Mouse (Mus musculus) embryonic facial prominence, embryonic 12.5 days (tissue): ENCODE data around the gene Rragd. TPM values are rescaled to one million over a fixed set of nuclear protein-coding genes. Genes with fewer than 3 reads are reported as not detected.

Source experiments
- ATAC-seq: fragments of 200-750 bp; cut with Nextera tagmentation; 2 replicates; pipeline ENCODE4 v1.8.0; 2017; ENCODE audit not compliant: insufficient number of reproducible peaks, insufficient read depth, low FRiP score, low TSS enrichment
- H3K27ac ChIP-seq: fragments of 300-500 bp; sonication (generic); 2 replicates; pipeline ENCODE4 v1.5.1; 2016; ENCODE audit warnings: mild to moderate bottlenecking
- H3K27me3 ChIP-seq: fragments of 300-500 bp; sonication (generic); 2 replicates; pipeline ENCODE4 v1.6.1; 2016; ENCODE audit warnings: mild to moderate bottlenecking, moderate library complexity
- H3K36me3 ChIP-seq: fragments of 300-500 bp; sonication (generic); 2 replicates; pipeline ENCODE4 v1.6.1; 2016; ENCODE audit warnings: mild to moderate bottlenecking
- H3K4me1 ChIP-seq: fragments of 300-500 bp; sonication (generic); 2 replicates; pipeline ENCODE4 v1.6.1; 2016
- H3K4me2 ChIP-seq: fragments of 300-500 bp; sonication (generic); replicated peaks from 2 replicates; pipeline ENCODE4 v1.6.1; 2016; ENCODE audit warnings: mild to moderate bottlenecking, moderate library complexity
- H3K4me3 ChIP-seq: fragments of 300-500 bp; sonication (generic); 2 replicates; pipeline ENCODE4 v1.5.1; 2016; ENCODE audit warnings: mild to moderate bottlenecking
- H3K9ac ChIP-seq: fragments of 300-500 bp; sonication (generic); 2 replicates; pipeline ENCODE4 v1.6.1; 2016; ENCODE audit warnings: mild to moderate bottlenecking, moderate library complexity
- H3K9me3 ChIP-seq: fragments of 300-500 bp; sonication (generic); 2 replicates; pipeline ENCODE4 v1.6.1; 2016; ENCODE audit warnings: mild to moderate bottlenecking, moderate library complexity
- WGBS: fragments of 180-500 bp; shearing (Covaris S2); methylation state at CpG from one replicate; pipeline ENCODE4 v1.1.7; 2016; 5-methylcytosine and 5-hydroxymethylcytosine counted together
- polyA plus RNA-seq: library from polyadenylated mRNA; unstranded; fragments of >200 nt; fragmentation: Nextera tagmentation; extraction: Ambion mirVana; gene quantifications from 2 replicates; pipeline ENCODE4 v1.2.1, GENCODE M21; 2016

The Rragd gene
- polyA plus RNA-seq, 1 experiment from 2014 or later: 19.6 TPM

GRCm38 (mm10) chr4:33018361-33018999 lies 35.6 kb downstream of the Rragd start:
- 55% methylated on average over 9 of the region's 9 CpGs for WGBS
- 0 out of 2 replicates have a peak, but pooled peaks have one; percentile 60 for ATAC-seq
- Histone ChIP-seq H3K9me3 (no peaks in the 10 kb centered on the region), H3K27ac (no peak overlapping the region), H3K36me3 (peaks cover 12% of the 10 kb centered on the region; the same call in 1 of the 2 replicates), H3K4me1 (no peaks in the 10 kb centered on the region), H3K4me2 (no peak overlapping the region), H3K9ac (no peak overlapping the region), H3K27me3 (no peaks in the 10 kb centered on the region), H3K4me3 (no peak overlapping the region)

- no peaks in the 10 kb centered on the region for H3K4me1 ChIP-seq
- no peak for ATAC-seq
- 74% methylated on average over 8 of the region's 8 CpGs for WGBS
- H3K4me3 ChIP-seq: no peak overlapping the region
- no peaks in the 10 kb centered on the region for H3K27me3 ChIP-seq
- H3K4me2 ChIP-seq: no peak overlapping the region
- H3K9ac ChIP-seq: no peak overlapping the region
- 0 out of 2 replicates have a peak, but pooled peaks cover 5% of the 10 kb centered on the region for H3K36me3 ChIP-seq
- H3K27ac ChIP-seq: no peak overlapping the region
- no peaks in the 10 kb centered on the region for H3K9me3 ChIP-seq
These were observed 41.6 kb downstream of the Rragd start for GRCm38 (mm10) chr4:33024420-33024819.

- Histone ChIP-seq H3K9ac (no peak overlapping the region), H3K9me3 (no peaks in the 10 kb centered on the region), H3K27ac (no peak overlapping the region), H3K36me3 (0 out of 2 replicates have a peak, but pooled peaks cover 5% of the 10 kb centered on the region), H3K4me3 (no peak overlapping the region), H3K4me1 (peaks cover 11% of the 10 kb centered on the region), H3K27me3 (no peaks in the 10 kb centered on the region), H3K4me2 (no peak overlapping the region)
- no peak for ATAC-seq
- 84% methylated on average over 7 of the region's 7 CpGs for WGBS
These were observed 46.3 kb downstream of the Rragd start for GRCm38 (mm10) chr4:33029104-33029503.

GRCm38 (mm10) chr4:33030264-33031194 lies 47.7 kb downstream of the Rragd start:
- Histone ChIP-seq H3K27ac (peak overlapping the region; percentile 90), H3K36me3 (0 out of 2 replicates have a peak, but pooled peaks cover 7% of the 10 kb centered on the region), H3K4me2 (peak overlapping the region; percentile 58), H3K9me3 (no peaks in the 10 kb centered on the region), H3K27me3 (no peaks in the 10 kb centered on the region), H3K4me1 (peaks cover 11% of the 10 kb centered on the region), H3K9ac (peak overlapping the region; percentile 78), H3K4me3 (peak overlapping the region; percentile 78)
- ATAC-seq: peak; percentile 83
- WGBS: 2% methylated on average over 55 of the region's 55 CpGs

GRCm38 (mm10) chr4:33031195-33031960 lies 48.5 kb downstream of the Rragd start, which contains the start of gene Ube2j1:
Gene Ube2j1 (plus strand): TSS chr4:33031416.
- peak within 1 kb of the TSS; percentile 78 for H3K4me3 ChIP-seq
- H3K27me3 ChIP-seq: no peaks in the 10 kb centered on the region
- whole genome bisulfite sequencing: under 1% methylated on average over 121 of the region's 123 CpGs
- peak within 1 kb of the TSS; percentile 58 for H3K4me2 ChIP-seq
- peaks cover 11% of the 10 kb centered on the region for H3K4me1 ChIP-seq
- H3K9me3 ChIP-seq: no peaks in the 10 kb centered on the region
- H3K9ac ChIP-seq: peak within 1 kb of the TSS; percentile 78
- H3K36me3 ChIP-seq: peaks cover 11% of the 10 kb centered on the region
- peak within 1 kb of the TSS; percentile 90 for H3K27ac ChIP-seq
- peak; percentile 97 for ATAC-seq

- Histone ChIP-seq H3K4me1 (peaks cover 11% of the 10 kb centered on the region), H3K27me3 (no peaks in the 10 kb centered on the region), H3K9me3 (no peaks in the 10 kb centered on the region), H3K4me3 (peak overlapping the region; percentile 78), H3K9ac (peak overlapping the region; percentile 78), H3K4me2 (peak overlapping the region; percentile 58), H3K27ac (no peak overlapping the region; the same call in 1 of the 2 replicates), H3K36me3 (peaks cover 18% of the 10 kb centered on the region)
- ATAC-seq: no peak
- WGBS: 5% methylated on average over 4 of the region's 4 CpGs
These were observed 49.2 kb downstream of the Rragd start for GRCm38 (mm10) chr4:33032045-33032444.

- Histone ChIP-seq H3K9ac (no peak overlapping the region), H3K4me3 (no peak overlapping the region), H3K9me3 (no peaks in the 10 kb centered on the region), H3K36me3 (peaks cover 19% of the 10 kb centered on the region), H3K27ac (no peak overlapping the region), H3K4me1 (peaks cover 11% of the 10 kb centered on the region), H3K4me2 (no peak overlapping the region), H3K27me3 (no peaks in the 10 kb centered on the region)
- ATAC-seq: no peak
- WGBS: 74% methylated on average over 6 of the region's 6 CpGs
These were observed 50.7 kb downstream of the Rragd start for GRCm38 (mm10) chr4:33033515-33033914.

- no peak overlapping the region for H3K9ac ChIP-seq
- H3K27ac ChIP-seq: no peak overlapping the region
- no peaks in the 10 kb centered on the region for H3K9me3 ChIP-seq
- no peaks in the 10 kb centered on the region for H3K27me3 ChIP-seq
- no peaks in the 10 kb centered on the region for H3K4me1 ChIP-seq
- peaks cover 71% of the 10 kb centered on the region for H3K36me3 ChIP-seq
- ATAC-seq: no peak
- no peak overlapping the region for H3K4me2 ChIP-seq
- WGBS: 86% methylated on average over 4 of the region's 4 CpGs
- no peak overlapping the region for H3K4me3 ChIP-seq
These were observed 57.0 kb downstream of the Rragd start for GRCm38 (mm10) chr4:33039826-33040225.

- no peaks in the 10 kb centered on the region for H3K9me3 ChIP-seq
- H3K4me3 ChIP-seq: no peak overlapping the region
- no peak overlapping the region for H3K27ac ChIP-seq
- WGBS: 96% methylated on average over 11 of the region's 11 CpGs
- peaks cover 62% of the 10 kb centered on the region for H3K36me3 ChIP-seq
- H3K27me3 ChIP-seq: no peaks in the 10 kb centered on the region
- no peak overlapping the region for H3K9ac ChIP-seq
- H3K4me1 ChIP-seq: no peaks in the 10 kb centered on the region
- no peak for ATAC-seq
- no peak overlapping the region for H3K4me2 ChIP-seq
These were observed 66.8 kb downstream of the Rragd start for GRCm38 (mm10) chr4:33049601-33050000.

GRCm38 (mm10) chr4:33052055-33052454 lies 69.2 kb downstream of the Rragd start:
- Histone ChIP-seq H3K4me3 (no peak overlapping the region), H3K27ac (no peak overlapping the region), H3K4me2 (no peak overlapping the region), H3K9ac (no peak overlapping the region), H3K9me3 (no peaks in the 10 kb centered on the region), H3K27me3 (no peaks in the 10 kb centered on the region), H3K36me3 (peaks cover 41% of the 10 kb centered on the region), H3K4me1 (no peaks in the 10 kb centered on the region)
- 86% methylated on average over 3 of the region's 3 CpGs for WGBS
- no peak for ATAC-seq

- Histone ChIP-seq H3K9me3 (no peaks in the 10 kb centered on the region), H3K36me3 (peaks cover 37% of the 10 kb centered on the region), H3K4me1 (no peaks in the 10 kb centered on the region), H3K4me3 (no peak overlapping the region), H3K4me2 (no peak overlapping the region), H3K27ac (no peak overlapping the region), H3K9ac (no peak overlapping the region), H3K27me3 (no peaks in the 10 kb centered on the region)
- 0 out of 2 replicates have a peak, but pooled peaks have one; percentile 41 for ATAC-seq
- WGBS: 85% methylated on average over 5 of the region's 5 CpGs
These were observed 69.8 kb downstream of the Rragd start for GRCm38 (mm10) chr4:33052650-33053049.
